Mouse (Mus musculus) liver, postnatal 0 days (tissue): ENCODE data around the gene Hnrnpul1.
A peak's percentile ranks its signal among the peaks of the same experiment; 100 is the strongest.

Experiments
- CTCF ChIP-seq: sonication (generic); IDR thresholded peaks from 2 replicates; pipeline ENCODE4 v1.5.1; 2016; ENCODE audit warnings: antibody characterized with exemption, low read depth
- EP300 ChIP-seq: IDR thresholded peaks from 2 replicates; pipeline ENCODE4 v1.6.1; 2016; ENCODE audit warnings: antibody characterized with exemption, low read depth, mild to moderate bottlenecking

- TF ChIP-seq CTCF: peak; percentile 85
- no peak for TF ChIP-seq EP300
These were observed 1.5 kb upstream of the Hnrnpul1 start for GRCm38 (mm10) chr7:25756011-25756410.
